Mouse (Mus musculus): Measurements from ENCODE around the gene Lamtor1. TPM values are rescaled to one million over a fixed set of nuclear protein-coding genes. Genes with fewer than 3 reads are reported as not detected.

Gene Lamtor1
- polyA plus RNA-seq, 1 experiment: 169 TPM

- DNase-seq (ENCODE audit: low read depth): no peak
- no peak for TF ChIP-seq POLR2A (IDR thresholded peaks at IDR 0.05; ENCODE audit: borderline replicate concordance, extremely low read depth, insufficient read depth, insufficient read length, poor library complexity, severe bottlenecking)
- no peak for TF ChIP-seq CTCF (IDR thresholded peaks at IDR 0.05; ENCODE audit: borderline replicate concordance, extremely low read depth, insufficient read depth, insufficient read length)
Measured at GRCm38 (mm10) chr7:101870629-101871028, 35.1 kb upstream of the Lamtor1 start, which contains the start of gene Folr1. Folr1 (minus strand) TSS chr7:101870788.

GRCm38 (mm10) chr7:101871296-101871695 lies 34.4 kb upstream of the Lamtor1 start:
- DNase-seq (ENCODE audit: low read depth): no peak
- no peak for TF ChIP-seq CTCF (IDR thresholded peaks at IDR 0.05; ENCODE audit: borderline replicate concordance, extremely low read depth, insufficient read depth, insufficient read length)
- TF ChIP-seq POLR2A (IDR thresholded peaks at IDR 0.05; ENCODE audit: borderline replicate concordance, extremely low read depth, insufficient read depth, insufficient read length, poor library complexity, severe bottlenecking): no peak

GRCm38 (mm10) chr7:101875978-101876377 lies 29.7 kb upstream of the Lamtor1 start:
- DNase-seq (ENCODE audit: low read depth): no peak
- TF ChIP-seq CTCF (IDR thresholded peaks at IDR 0.05; ENCODE audit: borderline replicate concordance, extremely low read depth, insufficient read depth, insufficient read length): no peak
- TF ChIP-seq POLR2A (IDR thresholded peaks at IDR 0.05; ENCODE audit: borderline replicate concordance, extremely low read depth, insufficient read depth, insufficient read length, poor library complexity, severe bottlenecking): no peak

- TF ChIP-seq CTCF (IDR thresholded peaks at IDR 0.05; ENCODE audit: borderline replicate concordance, extremely low read depth, insufficient read depth, insufficient read length): no peak
- TF ChIP-seq POLR2A (IDR thresholded peaks at IDR 0.05; ENCODE audit: borderline replicate concordance, extremely low read depth, insufficient read depth, insufficient read length, poor library complexity, severe bottlenecking): no peak
- no peak for DNase-seq (ENCODE audit: low read depth)
Measured at GRCm38 (mm10) chr7:101880855-101881254, 24.8 kb upstream of the Lamtor1 start.

GRCm38 (mm10) chr7:101882413-101883154 lies 23.1 kb upstream of the Lamtor1 start:
- TF ChIP-seq CTCF (IDR thresholded peaks at IDR 0.05; ENCODE audit: borderline replicate concordance, extremely low read depth, insufficient read depth, insufficient read length): no peak
- DNase-seq (ENCODE audit: low read depth): no peak

GRCm38 (mm10) chr7:101884160-101884559 lies 21.5 kb upstream of the Lamtor1 start:
- DNase-seq (ENCODE audit: low read depth): no peak
- TF ChIP-seq POLR2A (IDR thresholded peaks at IDR 0.05; ENCODE audit: borderline replicate concordance, extremely low read depth, insufficient read depth, insufficient read length, poor library complexity, severe bottlenecking) (no peak), CTCF (IDR thresholded peaks at IDR 0.05; ENCODE audit: borderline replicate concordance, extremely low read depth, insufficient read depth, insufficient read length) (no peak)

GRCm38 (mm10) chr7:101886274-101886673 lies 19.4 kb upstream of the Lamtor1 start:
- no peak for DNase-seq (ENCODE audit: low read depth)
- TF ChIP-seq POLR2A (IDR thresholded peaks at IDR 0.05; ENCODE audit: borderline replicate concordance, extremely low read depth, insufficient read depth, insufficient read length, poor library complexity, severe bottlenecking): no peak
- TF ChIP-seq CTCF (IDR thresholded peaks at IDR 0.05; ENCODE audit: borderline replicate concordance, extremely low read depth, insufficient read depth, insufficient read length): no peak

GRCm38 (mm10) chr7:101888460-101888859 lies 17.2 kb upstream of the Lamtor1 start:
- DNase-seq (ENCODE audit: low read depth): no peak
- no peak for TF ChIP-seq CTCF (IDR thresholded peaks at IDR 0.05; ENCODE audit: borderline replicate concordance, extremely low read depth, insufficient read depth, insufficient read length)
- no peak for TF ChIP-seq POLR2A (IDR thresholded peaks at IDR 0.05; ENCODE audit: borderline replicate concordance, extremely low read depth, insufficient read depth, insufficient read length, poor library complexity, severe bottlenecking)

- no peak for DNase-seq (ENCODE audit: low read depth)
- TF ChIP-seq POLR2A (IDR thresholded peaks at IDR 0.05; ENCODE audit: borderline replicate concordance, extremely low read depth, insufficient read depth, insufficient read length, poor library complexity, severe bottlenecking) (no peak), CTCF (IDR thresholded peaks at IDR 0.05; ENCODE audit: borderline replicate concordance, extremely low read depth, insufficient read depth, insufficient read length) (no peak)
Measured at GRCm38 (mm10) chr7:101895695-101896094, 10.0 kb upstream of the Lamtor1 start.

GRCm38 (mm10) chr7:101896104-101897066 lies 9.3 kb upstream of the Lamtor1 start:
- TF ChIP-seq CTCF (IDR thresholded peaks at IDR 0.05; ENCODE audit: borderline replicate concordance, extremely low read depth, insufficient read depth, insufficient read length) (no peak), POLR2A (IDR thresholded peaks at IDR 0.05; ENCODE audit: borderline replicate concordance, extremely low read depth, insufficient read depth, insufficient read length, poor library complexity, severe bottlenecking) (0 out of 2 replicates have a peak, but pooled peaks have one; percentile 33)
- DNase-seq (ENCODE audit: low read depth): peak; percentile 100

GRCm38 (mm10) chr7:101900331-101901097 lies 5.2 kb upstream of the Lamtor1 start:
- no peak for DNase-seq (ENCODE audit: low read depth)
- TF ChIP-seq POLR2A (IDR thresholded peaks at IDR 0.05; ENCODE audit: borderline replicate concordance, extremely low read depth, insufficient read depth, insufficient read length, poor library complexity, severe bottlenecking): no peak
